Mouse (Mus musculus) heart, postnatal 0 days (tissue): ENCODE data around the gene Nkx6-1.

Experiments used
- CTCF ChIP-seq: IDR thresholded peaks from 2 replicates; pipeline ENCODE4 v1.5.1; 2016; ENCODE audit warnings: antibody characterized with exemption, control low read depth, low read depth
- EP300 ChIP-seq: IDR thresholded peaks from 2 replicates; pipeline ENCODE4 v1.6.1; 2016; ENCODE audit warnings: antibody characterized with exemption, low read depth

DNA sequence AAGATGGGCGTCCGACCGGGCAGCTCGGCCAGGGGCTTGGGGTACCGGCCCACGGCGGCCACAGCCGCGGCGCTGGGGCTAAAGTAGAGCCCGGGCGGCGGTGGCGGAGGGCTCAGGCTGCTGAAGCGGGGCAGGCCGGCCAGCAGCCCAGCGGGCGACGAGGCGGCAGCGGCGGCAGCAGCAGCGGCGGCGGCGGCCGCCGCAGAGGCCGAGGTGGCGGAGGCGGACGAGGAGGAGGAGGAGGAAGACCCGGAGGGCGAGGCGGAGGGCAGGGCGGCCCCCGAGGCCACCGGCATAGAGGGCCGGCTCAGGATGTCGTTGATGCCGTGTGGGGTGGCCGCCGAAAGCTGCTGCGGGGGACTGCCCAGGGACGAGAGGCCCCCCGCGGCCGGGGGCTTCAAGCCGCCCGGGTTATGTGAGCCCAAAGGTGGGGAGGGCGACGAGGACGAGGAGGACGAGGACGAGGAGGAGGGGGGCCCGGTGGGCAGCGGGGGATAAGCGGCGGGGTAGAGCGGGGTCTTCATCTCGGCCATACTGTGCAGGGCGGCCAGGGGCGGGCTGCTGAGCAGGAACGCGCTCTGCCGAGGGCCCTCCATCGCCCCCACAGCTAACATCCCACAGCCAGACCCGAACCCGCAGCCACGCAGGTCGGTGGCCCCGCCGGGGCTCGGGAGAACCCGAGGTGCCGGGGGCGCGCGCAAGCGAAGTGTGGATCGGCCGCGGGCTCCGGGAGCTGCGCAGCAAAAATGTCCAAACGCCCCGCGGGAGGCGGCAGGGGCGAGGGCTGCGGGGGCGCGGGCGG lies 974 bp downstream of the Nkx6-1 start:
- no peak for TF ChIP-seq CTCF
- no peak for TF ChIP-seq EP300
